Mouse (Mus musculus) midbrain, postnatal 0 days (tissue): ENCODE measurements around the gene Prdx5. TPM values are rescaled to one million over a fixed set of nuclear protein-coding genes. Genes with fewer than 3 reads are reported as not detected.

ENCODE experiments used
- ATAC-seq: fragments of 200-750 bp; cut with Nextera tagmentation; 2 replicates; pipeline ENCODE4 v1.8.0; 2017; ENCODE audit warnings: moderate number of reproducible peaks, mild to moderate bottlenecking, moderate TSS enrichment, moderate library complexity; ENCODE audit not compliant: low FRiP score
- DNase-seq: peaks from one replicate; pipeline ENCODE4 v3.0.0-alpha.2; 2015; ENCODE audit warnings: low spot score
- H3K27ac ChIP-seq: fragments of 300-500 bp; sonication (generic); 2 replicates; pipeline ENCODE4 v1.5.1; 2014; ENCODE audit warnings: low read depth, mild to moderate bottlenecking, low read length, mixed read lengths
- H3K27me3 ChIP-seq: fragments of 300-500 bp; sonication (generic); 2 replicates; pipeline ENCODE4 v1.6.1; 2014; ENCODE audit warnings: low read length, control low read depth, mixed read lengths; ENCODE audit not compliant: insufficient read depth
- H3K36me3 ChIP-seq: fragments of 300-500 bp; sonication (generic); 2 replicates; pipeline ENCODE4 v1.6.1; 2014; ENCODE audit warnings: low read length, control low read depth, mixed read lengths; ENCODE audit not compliant: insufficient read depth
- H3K4me1 ChIP-seq: fragments of 300-500 bp; sonication (generic); 2 replicates; pipeline ENCODE4 v1.6.1; 2014; ENCODE audit warnings: mild to moderate bottlenecking, control low read depth, antibody characterized with exemption, low read length, mixed read lengths; ENCODE audit not compliant: insufficient read depth
- H3K4me2 ChIP-seq: fragments of 300-500 bp; sonication (generic); 2 replicates; pipeline ENCODE4 v1.6.1; 2014; ENCODE audit warnings: low read depth, mild to moderate bottlenecking, low read length, mixed read lengths; ENCODE audit not compliant: poor library complexity, severe bottlenecking
- H3K4me3 ChIP-seq: fragments of 300-500 bp; sonication (generic); 2 replicates; pipeline ENCODE4 v1.5.1; 2014; ENCODE audit warnings: low read depth, mild to moderate bottlenecking, low read length, moderate library complexity
- H3K9ac ChIP-seq: fragments of 300-500 bp; sonication (generic); replicated peaks from 2 replicates; pipeline ENCODE4 v1.6.1; 2014; ENCODE audit warnings: mild to moderate bottlenecking, low read length, moderate library complexity, mixed read lengths; ENCODE audit not compliant: poor library complexity, severe bottlenecking
- H3K9me3 ChIP-seq: fragments of 300-500 bp; sonication (generic); 2 replicates; pipeline ENCODE4 v1.6.1; 2016; ENCODE audit warnings: low read length, control low read depth
- CTCF ChIP-seq: IDR thresholded peaks from 2 replicates; pipeline ENCODE4 v1.5.1; 2016; ENCODE audit warnings: antibody characterized with exemption, mild to moderate bottlenecking
- whole genome bisulfite sequencing: fragments of 180-500 bp; shearing (Covaris S2); extraction: QIAGEN DNeasy Blood & Tissue Kit; methylation state at CpG from one replicate; pipeline ENCODE4 v1.1.7; 2014; 5-methylcytosine and 5-hydroxymethylcytosine counted together
- polyA plus RNA-seq: library from polyadenylated mRNA; unstranded; fragments of >200 nt; fragmentation: Nextera tagmentation; extraction: Ambion mirVana; gene quantifications from 2 replicates; pipeline ENCODE4 v1.2.1, GENCODE M21; 2015
- total RNA-seq: library from RNA; depleted of rRNA; stranded (reverse); fragments of >200 nt; gene quantifications from 2 replicates; pipeline ENCODE4 v1.2.3, GENCODE M21; 2014

Gene Prdx5
- total and polyA plus RNA-seq, 2 experiments from 2014 or later: 223 to 491 TPM

- no peak for DNase-seq
- Histone ChIP-seq H3K9ac (no peak overlapping the region), H3K36me3 (no peaks in the 10 kb centered on the region), H3K27me3 (no peaks in the 10 kb centered on the region), H3K4me3 (no peak overlapping the region), H3K4me1 (no peaks in the 10 kb centered on the region), H3K27ac (no peak overlapping the region), H3K9me3 (no peaks in the 10 kb centered on the region), H3K4me2 (no peak overlapping the region)
- 72% methylated on average over 3 of the region's 3 CpGs for WGBS
- ATAC-seq: no peak
- no peak for TF ChIP-seq CTCF
These were observed 37.2 kb downstream of the Prdx5 start for GRCm38 (mm10) chr19:6872701-6873100.

GRCm38 (mm10) chr19:6871574-6872271 is 38.2 kb downstream of the Prdx5 start:
- peak; percentile 57 for TF ChIP-seq CTCF
- Histone ChIP-seq H3K27me3 (no peaks in the 10 kb centered on the region), H3K4me1 (no peaks in the 10 kb centered on the region), H3K4me3 (no peak overlapping the region), H3K9ac (no peak overlapping the region), H3K9me3 (no peaks in the 10 kb centered on the region), H3K4me2 (no peak overlapping the region), H3K27ac (no peak overlapping the region), H3K36me3 (no peaks in the 10 kb centered on the region)
- no peak for ATAC-seq
- no peak for DNase-seq
- WGBS: 70% methylated on average over 5 of the region's 5 CpGs

- DNase-seq: no peak
- no peak overlapping the region for H3K27ac ChIP-seq
- H3K27me3 ChIP-seq: no peaks in the 10 kb centered on the region
- H3K4me3 ChIP-seq: no peak overlapping the region
- H3K4me2 ChIP-seq: no peak overlapping the region
- no peak for TF ChIP-seq CTCF
- no peaks in the 10 kb centered on the region for H3K9me3 ChIP-seq
- WGBS: 20% methylated on average over 5 of the region's 5 CpGs
- no peak overlapping the region for H3K9ac ChIP-seq
- no peak for ATAC-seq
- no peaks in the 10 kb centered on the region for H3K4me1 ChIP-seq
- H3K36me3 ChIP-seq: no peaks in the 10 kb centered on the region
These were observed 40.6 kb downstream of the Prdx5 start for GRCm38 (mm10) chr19:6869355-6869754.

- no peak for ATAC-seq
- Histone ChIP-seq H3K27me3 (no peaks in the 10 kb centered on the region), H3K4me3 (no peak overlapping the region), H3K4me2 (no peak overlapping the region), H3K4me1 (no peaks in the 10 kb centered on the region), H3K9ac (no peak overlapping the region), H3K36me3 (no peaks in the 10 kb centered on the region), H3K9me3 (no peaks in the 10 kb centered on the region), H3K27ac (no peak overlapping the region)
- WGBS: 93% methylated on average over 4 of the region's 4 CpGs
- TF ChIP-seq CTCF: no peak
- no peak for DNase-seq
These were observed 48.5 kb downstream of the Prdx5 start for GRCm38 (mm10) chr19:6861451-6861850.

GRCm38 (mm10) chr19:6860706-6861105 is 49.2 kb downstream of the Prdx5 start:
- H3K4me3 ChIP-seq: no peak overlapping the region
- no peak overlapping the region for H3K4me2 ChIP-seq
- TF ChIP-seq CTCF: no peak
- no peak overlapping the region for H3K9ac ChIP-seq
- ATAC-seq: no peak
- 81% methylated on average over 6 of the region's 6 CpGs for WGBS
- H3K36me3 ChIP-seq: no peaks in the 10 kb centered on the region
- no peaks in the 10 kb centered on the region for H3K4me1 ChIP-seq
- H3K9me3 ChIP-seq: no peaks in the 10 kb centered on the region
- DNase-seq: no peak
- no peaks in the 10 kb centered on the region for H3K27me3 ChIP-seq
- no peak overlapping the region for H3K27ac ChIP-seq

GRCm38 (mm10) chr19:6859971-6860370 is 49.9 kb downstream of the Prdx5 start:
- ATAC-seq: no peak
- no peak for DNase-seq
- Histone ChIP-seq H3K36me3 (no peaks in the 10 kb centered on the region), H3K4me1 (no peaks in the 10 kb centered on the region), H3K9me3 (no peaks in the 10 kb centered on the region), H3K9ac (no peak overlapping the region), H3K27ac (no peak overlapping the region), H3K27me3 (no peaks in the 10 kb centered on the region), H3K4me3 (no peak overlapping the region), H3K4me2 (no peak overlapping the region)
- WGBS: 85% methylated on average over 3 of the region's 3 CpGs
- no peak for TF ChIP-seq CTCF
